Mouse (Mus musculus) layer of hippocampus, postnatal 10 days (tissue): ENCODE measurements around the gene Adamts9. TPM values are rescaled to one million over a fixed set of nuclear protein-coding genes. Genes with fewer than 3 reads are reported as not detected.

ENCODE experiments used
- DNase-seq, 2 experiments: peaks; one replicate each; pipeline ENCODE4 v3.0.0; 2021; ENCODE audit warnings: low spot score in 2 of 2
- total RNA-seq, 2 experiments: library from RNA; stranded (reverse); gene quantifications; 2 replicates each; pipeline ENCODE4 v1.2.3; 2021

The Adamts9 gene
- total RNA-seq, 2 experiments from 2014 or later, result 14.0 to 14.9 TPM

GRCm38 (mm10) chr6:92862599-92862998 lies 80.7 kb downstream of the Adamts9 start:
- DNase-seq, result no peak

GRCm38 (mm10) chr6:92860285-92860912 lies 82.9 kb downstream of the Adamts9 start:
- no peak for DNase-seq

- no peak for DNase-seq
Observed at GRCm38 (mm10) chr6:92858721-92859510, 84.4 kb downstream of the Adamts9 start.

DNA sequence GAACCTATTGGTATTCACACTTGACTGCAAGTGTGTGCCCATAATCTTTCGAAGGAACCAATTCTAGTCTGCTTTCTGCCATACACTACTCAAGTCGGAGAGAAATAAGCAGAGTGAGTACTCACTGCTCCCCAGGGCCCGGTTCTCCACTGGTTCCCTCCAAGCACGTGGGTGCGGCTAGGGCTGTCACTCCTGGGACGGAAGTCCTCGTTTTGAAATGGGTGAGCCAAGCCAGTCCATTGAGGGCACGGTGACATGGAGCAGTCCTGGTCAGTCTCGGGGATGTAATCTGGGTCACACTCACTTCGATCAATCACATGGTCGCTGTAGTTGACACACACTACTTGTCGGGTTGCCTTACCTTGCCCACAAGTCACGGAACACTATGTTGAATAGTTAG lies 85.5 kb downstream of the Adamts9 start:
- DNase-seq, result no peak

- no peak for DNase-seq
Observed at GRCm38 (mm10) chr6:92854873-92855272, 88.4 kb downstream of the Adamts9 start.

GRCm38 (mm10) chr6:92850250-92850649 lies 93.0 kb downstream of the Adamts9 start:
- peak; percentile 55 to 64 for DNase-seq

DNA sequence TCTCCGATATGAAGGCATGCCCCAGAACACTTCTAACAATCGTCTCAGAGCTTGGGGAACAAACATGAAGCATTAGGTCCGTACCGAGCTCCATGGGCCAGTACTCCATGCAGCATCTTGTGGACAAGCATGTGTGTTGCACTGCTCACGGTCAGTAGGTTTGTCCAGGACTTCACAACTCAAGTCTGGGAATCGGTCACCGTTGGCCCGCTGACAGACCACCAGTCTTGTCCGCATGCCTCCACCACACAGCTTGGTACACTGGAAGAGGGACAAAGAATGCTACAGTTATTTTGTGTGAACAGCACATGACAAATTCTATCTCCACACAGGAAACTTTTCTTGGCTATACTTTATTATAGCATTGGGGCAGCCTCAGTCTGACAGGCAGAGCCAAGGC lies 94.1 kb downstream of the Adamts9 start:
- no peak for DNase-seq

DNA sequence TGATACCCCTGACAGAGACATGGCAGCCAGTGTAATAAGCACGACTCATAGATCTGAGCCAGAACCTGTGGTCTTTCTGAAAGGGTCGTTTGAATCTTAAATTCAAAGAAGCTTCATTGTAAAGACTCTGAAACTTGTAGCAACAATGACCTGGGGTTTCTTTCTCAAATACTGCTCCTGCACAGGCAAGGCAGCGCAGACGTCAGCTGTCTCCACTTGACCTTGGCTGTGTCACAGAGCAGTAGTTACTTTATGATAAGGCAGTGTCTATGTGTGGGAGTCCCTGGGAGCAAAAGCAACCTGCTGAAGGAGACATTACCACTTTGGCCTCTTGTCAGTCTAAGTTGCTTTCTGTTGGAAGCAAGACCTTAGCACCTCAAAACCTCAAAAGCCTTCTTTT lies 96.7 kb downstream of the Adamts9 start:
- no peak for DNase-seq

DNA sequence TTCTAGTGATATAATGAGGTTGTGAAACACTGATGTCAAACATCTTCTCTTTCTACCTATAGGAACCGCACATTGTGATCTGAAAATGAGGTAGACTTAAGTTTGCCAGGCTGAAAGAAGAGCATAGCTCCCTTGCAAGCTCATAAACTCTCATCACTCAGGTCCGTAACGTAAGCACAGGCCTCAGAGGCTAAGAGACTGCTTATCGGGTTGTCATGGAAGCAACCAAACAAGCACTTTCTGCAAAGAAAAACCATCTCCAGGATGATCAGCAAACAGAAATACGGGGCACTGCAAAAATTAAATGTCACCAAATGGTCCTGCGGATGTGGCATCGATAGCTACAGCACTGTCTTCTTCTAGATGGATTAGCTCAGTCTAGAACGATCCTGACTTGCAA lies 97.4 kb downstream of the Adamts9 start:
- no peak for DNase-seq

DNA sequence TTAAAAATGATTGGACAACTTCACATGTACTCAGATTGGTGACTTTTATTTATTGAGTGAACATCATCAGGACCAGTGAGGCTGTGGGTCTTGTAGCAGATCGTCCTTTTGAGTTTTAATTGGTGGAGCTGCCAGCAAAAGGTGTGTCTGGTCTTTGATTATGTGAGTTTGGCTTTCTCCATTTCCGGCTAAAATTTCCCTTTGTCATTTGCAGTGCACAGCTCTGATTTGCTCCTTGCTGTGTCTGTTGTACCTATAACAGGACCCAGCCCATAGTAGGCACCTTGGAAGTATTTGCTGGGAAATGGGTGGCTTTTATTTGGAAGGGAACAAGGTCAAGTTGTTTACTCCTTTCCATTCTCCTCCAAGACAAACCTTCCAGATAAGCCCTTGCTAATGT lies 99.8 kb downstream of the Adamts9 start:
- no peak for DNase-seq

DNA sequence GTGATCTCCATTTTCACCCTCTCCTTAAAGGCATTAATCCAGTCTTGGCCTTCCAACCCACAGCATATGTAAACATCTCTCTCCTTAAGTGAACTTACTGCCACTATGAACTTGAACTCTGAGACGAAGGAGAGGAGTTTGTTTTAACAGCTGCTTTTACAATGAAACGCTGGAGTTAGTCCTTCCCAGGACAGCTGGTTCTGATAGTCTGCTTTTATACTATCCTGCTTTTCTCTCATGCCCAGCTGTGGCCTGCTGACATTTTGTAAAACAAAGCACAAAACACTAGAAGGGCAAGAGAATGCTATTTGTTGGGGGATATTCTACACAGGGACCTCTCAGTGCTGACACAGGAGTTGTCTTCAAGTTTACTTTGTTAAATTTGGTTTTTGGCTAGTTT lies 101.3 kb downstream of the Adamts9 start:
- no peak for DNase-seq

DNA sequence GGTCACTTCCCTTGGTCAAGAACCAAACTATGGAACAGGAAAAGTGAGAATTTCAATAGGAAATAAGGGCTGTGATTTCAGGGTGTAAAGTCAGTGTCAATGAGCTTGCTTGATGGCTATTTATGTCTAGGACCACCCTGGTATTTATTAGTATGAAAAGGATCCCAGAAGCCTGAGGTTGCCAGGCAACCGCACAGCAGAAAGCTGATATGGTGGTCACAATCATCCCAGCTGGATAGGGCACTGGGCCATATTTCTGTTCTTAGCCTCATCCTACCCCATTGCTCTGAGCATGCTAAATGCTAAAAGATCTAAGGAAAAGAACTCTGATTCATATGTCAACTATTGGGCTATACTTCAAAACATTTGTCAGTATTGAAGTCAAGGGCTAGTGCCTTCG lies 112.2 kb downstream of the Adamts9 start:
- DNase-seq, result no peak

GRCm38 (mm10) chr6:92829148-92829547 lies 114.1 kb downstream of the Adamts9 start:
- no peak for DNase-seq

DNA sequence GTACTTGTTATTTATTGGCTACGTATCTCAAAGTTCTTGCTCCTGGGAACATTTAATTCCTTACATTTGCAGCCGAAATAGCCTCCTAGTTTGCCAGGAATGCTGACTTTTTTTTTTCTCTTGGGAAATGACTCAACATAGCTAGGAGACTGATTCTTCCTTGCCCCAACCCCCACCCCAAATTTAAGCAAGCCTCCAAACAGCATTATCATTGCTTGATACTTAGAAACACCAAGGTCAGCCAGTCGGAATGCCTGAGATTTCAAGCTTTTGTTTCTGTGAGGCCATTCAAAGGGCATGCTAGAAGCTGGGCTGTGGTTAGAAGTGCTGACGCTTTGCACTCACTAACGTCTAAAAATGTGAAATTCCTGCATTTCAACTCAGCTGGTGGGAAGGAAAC lies 115.9 kb downstream of the Adamts9 start:
- no peak for DNase-seq

- no peak for DNase-seq
Observed at GRCm38 (mm10) chr6:92826561-92826960, 116.7 kb downstream of the Adamts9 start.

- no peak for DNase-seq
Observed at GRCm38 (mm10) chr6:92823991-92824390, 119.3 kb downstream of the Adamts9 start.

- DNase-seq, result no peak
Observed at GRCm38 (mm10) chr6:92822006-92822405, 121.3 kb downstream of the Adamts9 start.

GRCm38 (mm10) chr6:92821606-92822005 lies 121.7 kb downstream of the Adamts9 start:
- DNase-seq, result no peak

DNA sequence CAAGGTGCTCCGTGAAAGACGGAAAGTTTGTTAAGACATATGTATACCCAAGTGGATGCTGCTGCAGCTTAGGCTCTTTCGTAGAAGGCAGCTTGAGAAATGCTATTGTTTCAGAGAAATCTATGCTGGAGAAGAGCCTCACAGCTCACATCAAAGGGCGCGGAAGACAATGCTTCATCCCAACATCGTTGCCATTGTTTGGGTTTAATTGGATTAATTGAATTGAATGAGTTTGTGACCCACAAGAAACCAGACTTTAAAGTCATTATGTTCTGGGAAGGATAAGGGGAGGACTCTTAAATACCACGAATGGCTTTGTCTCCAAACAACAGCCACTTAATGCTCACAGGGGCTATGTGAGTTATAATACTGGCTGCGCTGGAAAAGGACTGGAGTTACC lies 125.6 kb downstream of the Adamts9 start:
- DNase-seq, result no peak

GRCm38 (mm10) chr6:92816311-92816751 lies 127.0 kb downstream of the Adamts9 start, which contains the start of gene A730049H05Rik:
Gene A730049H05Rik, plus strand, starts transcription at chr6:92816478.
- no peak for DNase-seq

GRCm38 (mm10) chr6:92812702-92813370 lies 130.5 kb downstream of the Adamts9 start:
- DNase-seq, result peak; percentile 31 to 46

- no peak for DNase-seq
Observed at GRCm38 (mm10) chr6:92811566-92811965, 131.7 kb downstream of the Adamts9 start.
